Mouse (Mus musculus) neutrophil, adult 5-6 weeks (primary cell): ENCODE results near the gene Haus4. TPM values are rescaled to one million over a fixed set of nuclear protein-coding genes. Genes with fewer than 3 reads are reported as not detected.

Experiments
- ATAC-seq: fragments of 151-379, 151-347 bp; 2 replicates; pipeline ENCODE4 v1.8.0; 2017; ENCODE audit warnings: mild to moderate bottlenecking, moderate TSS enrichment; ENCODE audit not compliant: insufficient number of reproducible peaks, poor library complexity, low FRiP score, severe bottlenecking; ENCODE audit errors: extremely low read depth
- total RNA-seq: library from RNA; stranded (forward); fragments of 200-1000 nt; gene quantifications from 2 replicates; pipeline ENCODE4 v1.2.3, GENCODE M21; 2017

Haus4 gene
- total RNA-seq, 1 experiment from 2014 or later, result 20.0 TPM

DNA sequence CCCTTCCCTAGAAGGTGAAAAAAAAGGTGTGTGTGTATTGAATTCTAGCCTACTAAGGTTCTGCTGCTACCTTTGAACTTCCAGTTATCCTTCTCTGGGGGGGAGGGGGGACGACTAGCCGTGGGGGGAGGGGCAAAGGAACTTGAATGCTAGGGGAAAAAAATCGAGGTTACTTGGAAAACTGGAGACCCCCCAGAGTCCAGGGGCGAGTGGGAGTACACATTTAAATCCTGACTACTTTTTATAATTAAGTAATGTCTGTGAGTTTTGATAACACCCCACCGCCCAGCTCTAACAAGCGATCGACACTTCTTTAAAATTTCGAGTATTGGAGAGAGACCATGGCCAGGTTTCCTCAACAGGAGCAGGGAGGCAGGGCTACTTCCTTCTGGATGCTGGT, 20.6 kb upstream of the Haus4 start:
- ATAC-seq, result no peak

DNA sequence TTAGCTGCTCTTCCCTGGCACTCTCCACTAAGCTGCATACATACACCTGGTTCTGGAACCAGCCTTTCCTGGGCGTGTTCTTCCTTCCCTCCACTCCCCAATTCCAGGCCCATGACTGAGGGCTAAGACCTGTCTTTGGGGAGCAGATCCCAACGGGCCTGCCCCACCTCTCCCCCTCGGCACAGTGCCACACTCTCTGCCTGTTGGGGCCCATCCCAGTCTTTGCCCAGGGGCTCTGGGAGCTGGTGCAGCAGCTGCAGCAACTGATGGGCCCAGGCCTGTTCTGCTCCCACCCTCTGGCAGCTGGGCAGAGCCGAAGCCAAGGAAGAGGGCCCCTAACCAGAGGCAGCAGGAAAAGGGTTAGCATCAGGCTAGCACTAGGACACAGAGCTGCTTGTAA, 19.8 kb upstream of the Haus4 start:
- no peak for ATAC-seq

DNA sequence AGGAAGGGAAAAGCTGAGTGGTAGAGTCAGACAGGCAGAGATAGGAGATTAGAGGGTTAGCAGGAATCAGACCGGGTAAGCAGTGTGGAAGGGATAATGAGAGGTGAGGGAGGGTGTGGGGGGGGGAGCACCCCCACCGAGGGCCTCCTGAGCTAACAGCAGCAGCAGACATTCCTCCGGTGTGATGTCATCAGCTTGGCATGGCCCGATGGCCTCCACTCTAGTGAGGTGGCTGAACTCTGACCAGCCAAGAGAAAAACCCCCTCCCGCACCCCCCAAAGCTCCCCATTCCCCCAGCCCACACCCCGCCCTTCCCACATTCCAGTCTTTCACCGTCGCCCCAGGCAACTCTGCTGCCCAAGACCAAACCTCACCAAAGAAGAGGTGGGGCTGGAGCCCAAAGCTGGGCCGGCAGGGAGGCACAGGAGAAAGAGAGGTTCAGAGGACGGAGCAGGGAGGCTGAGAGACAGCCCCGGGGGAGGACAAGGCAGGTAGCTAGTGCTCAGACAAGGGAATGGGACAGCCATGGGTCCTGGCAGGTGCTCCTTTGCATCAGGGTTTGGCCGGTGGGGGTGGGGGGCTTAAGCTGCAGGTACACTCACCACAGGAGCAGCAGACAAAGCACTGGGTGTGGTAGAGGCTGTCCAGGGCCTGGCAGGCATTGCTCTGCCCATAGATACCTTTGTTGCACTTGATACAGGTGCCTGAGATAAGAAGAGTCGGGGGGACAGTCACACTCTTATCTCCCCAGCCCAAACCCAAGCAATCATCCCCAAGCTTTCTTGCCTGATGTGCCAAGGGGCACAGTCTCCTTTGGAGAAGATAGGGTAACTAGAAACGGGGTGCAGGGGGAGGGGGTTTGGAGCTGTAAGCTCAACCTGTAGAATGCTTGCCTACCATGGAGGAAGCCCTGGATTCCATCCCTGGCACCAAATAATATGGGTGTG, 18.6 kb upstream of the Haus4 start:
- ATAC-seq, result no peak

DNA sequence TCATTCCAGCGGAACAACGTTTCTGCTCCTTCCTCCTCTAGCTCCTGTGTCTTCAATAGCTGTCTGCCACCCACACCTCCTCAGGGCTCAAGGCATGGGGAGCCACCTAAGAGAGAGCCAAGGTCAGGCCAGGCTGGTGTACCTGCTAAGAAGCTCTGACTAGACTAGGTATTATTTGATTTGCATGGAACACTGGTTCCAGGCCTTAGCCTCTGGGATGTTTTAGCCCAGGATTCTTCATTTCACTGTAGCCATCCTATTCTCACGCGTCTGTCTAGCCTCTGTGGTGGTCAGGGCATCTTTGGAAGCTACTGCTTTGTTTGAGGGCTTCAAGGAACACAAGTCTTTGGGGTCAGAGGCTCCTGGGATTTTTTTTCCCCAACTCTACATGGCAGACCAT, 17.7 kb upstream of the Haus4 start:
- ATAC-seq, result no peak

DNA sequence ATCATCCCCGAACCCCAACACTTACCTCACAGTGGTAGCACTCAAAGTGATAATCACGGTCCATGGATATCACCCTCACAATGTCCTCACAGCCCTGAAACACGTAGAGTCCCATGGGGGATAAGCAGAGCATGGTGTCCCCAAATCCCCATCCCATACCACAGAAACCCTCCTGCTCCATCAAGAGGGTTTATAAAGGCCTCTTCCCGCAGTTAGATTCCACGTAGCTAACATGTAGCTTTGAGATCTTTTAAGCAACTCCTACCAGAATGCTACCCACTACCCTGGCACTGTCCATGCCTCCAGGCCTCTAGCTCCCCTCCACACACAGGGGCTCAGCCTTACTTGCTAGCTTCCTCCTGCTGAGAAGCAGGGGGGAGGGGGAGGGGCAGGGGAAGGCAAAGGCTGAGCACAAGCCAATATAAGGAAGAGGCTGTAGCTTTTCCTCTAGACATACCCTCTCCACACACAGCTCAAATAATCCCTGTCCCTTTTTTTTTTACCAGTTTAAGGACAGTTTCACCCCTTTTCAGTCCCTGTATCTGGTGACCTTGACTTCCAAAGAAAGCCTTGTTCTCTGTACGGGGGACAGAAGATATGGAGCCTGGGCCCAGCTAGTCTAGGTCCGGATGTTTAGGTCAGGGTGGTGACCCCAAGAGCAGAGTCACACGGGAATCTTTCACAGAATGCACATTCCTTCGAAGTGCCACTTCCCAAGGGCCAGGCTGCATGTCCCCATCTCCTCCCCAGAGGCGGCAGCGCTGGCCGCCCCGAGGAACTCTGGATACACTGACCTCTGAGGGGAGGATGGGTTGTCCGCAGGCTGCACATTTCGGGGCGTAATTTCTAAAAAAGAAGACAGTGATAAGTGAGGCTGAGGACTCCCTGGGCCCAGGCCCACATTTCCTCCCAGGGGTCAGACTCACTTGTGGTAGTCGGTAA, 15.3 kb upstream of the Haus4 start:
- no peak for ATAC-seq

DNA sequence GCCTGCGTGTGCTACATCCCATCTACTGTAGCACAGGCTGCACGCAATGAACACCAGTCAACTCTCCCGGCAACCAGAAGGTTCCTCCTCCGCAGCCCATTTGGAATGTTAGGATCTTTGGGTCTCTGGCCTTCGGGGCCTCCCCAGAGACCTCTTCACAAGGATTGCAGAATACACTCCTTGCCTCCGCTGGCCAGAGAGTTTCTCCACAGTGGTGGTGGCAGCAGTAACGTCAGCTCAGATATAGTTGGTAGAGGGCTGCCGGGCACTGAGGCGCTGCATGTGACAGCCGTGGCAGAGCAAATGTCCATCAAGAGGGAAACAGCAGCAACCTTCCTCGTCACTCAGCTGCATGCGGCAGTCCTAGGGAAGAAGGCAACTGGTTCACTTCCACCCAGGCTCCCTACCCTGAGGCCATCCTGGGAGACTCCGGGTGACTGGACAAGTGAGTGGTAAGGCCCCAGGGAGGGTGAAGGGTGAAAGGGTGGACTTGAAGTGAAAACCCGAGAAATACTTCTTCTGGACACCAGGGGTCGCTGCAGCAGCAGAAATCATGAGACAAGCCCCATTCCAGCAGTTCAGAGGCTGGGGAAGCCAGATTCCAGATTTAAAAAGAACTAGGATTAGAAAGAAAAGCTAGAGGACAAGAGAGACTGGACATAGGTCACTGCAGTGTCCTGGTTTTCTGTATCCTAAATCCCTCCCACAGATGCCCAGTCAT, 14.4 kb upstream of the Haus4 start:
- peak; percentile 65 for ATAC-seq

DNA sequence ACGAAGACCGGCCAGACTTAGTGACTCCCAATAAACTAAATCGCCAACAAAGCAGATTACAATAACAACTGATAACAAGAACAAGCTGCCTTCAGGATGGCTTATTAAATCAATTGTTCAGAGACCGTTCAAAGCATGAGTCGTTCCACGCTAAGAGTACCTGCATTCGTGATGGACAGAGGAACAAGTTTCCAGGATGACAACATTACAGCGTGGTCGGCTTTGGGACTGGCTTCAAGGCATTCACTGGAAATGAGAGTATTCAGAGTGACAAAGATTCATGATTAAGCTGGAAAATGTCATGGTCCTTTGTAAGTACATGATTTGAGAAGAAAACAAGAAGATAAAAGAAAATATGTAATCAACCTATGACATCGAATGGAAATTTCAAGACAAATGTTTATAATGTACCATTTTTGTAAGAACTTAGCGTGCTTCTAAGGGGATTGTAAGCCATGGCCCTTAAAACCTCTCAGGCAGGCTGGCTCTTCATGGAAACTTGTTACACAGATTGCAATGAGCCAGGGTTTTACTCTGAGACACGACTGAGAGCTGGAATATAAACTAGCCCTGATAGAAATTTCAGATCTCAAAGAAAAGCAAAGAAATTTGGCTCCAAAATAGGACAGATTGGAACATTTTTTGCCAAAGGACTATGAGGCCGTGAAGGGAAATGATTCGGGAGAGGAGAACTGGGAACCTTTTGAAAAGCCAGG, 6.3 kb upstream of the Haus4 start:
- no peak for ATAC-seq

DNA sequence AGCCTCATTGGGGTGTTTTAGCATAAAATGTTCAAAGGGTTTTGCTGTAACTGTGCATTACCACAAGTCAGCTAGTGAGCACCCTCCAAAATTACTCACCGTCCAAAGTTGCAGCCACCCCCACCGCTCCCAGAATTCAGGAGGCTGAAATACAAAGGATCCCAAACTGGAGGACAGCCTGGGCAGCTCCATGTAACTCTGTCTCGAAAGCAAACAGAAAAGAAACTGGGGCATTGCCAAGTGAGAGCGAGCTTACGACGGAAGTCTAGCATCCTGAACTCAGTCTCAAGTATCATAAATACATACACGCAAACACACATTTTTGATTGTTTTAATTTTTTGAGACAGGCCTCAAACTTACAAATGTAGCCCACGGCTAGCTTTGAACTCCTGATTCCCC, 2.9 kb upstream of the Haus4 start:
- no peak for ATAC-seq

DNA sequence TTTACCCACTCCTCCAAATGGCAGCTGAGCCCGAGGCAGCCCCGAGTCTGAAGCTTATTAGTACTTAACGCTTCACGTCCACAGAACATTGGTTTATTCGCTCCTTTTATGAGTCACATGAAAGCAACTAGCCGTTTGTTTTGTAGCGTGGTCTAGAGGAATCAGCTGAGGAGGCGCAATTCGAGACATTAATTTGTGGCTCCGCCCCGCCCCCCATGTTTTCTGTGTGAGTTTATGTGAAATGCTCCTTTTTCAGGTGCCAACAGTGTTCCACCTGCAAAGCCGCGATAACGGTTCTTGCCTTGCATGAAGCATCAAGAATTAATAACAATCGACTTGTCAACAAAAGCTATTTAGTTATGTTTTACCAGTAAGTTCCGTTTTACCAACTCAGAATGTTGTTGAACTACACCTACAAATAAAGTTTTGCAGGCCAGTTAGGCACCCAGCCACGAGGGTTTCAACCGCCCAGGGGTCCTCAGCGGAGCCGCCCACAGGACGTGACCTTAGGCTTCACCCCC, 902 bp downstream of the Haus4 start:
- no peak for ATAC-seq

DNA sequence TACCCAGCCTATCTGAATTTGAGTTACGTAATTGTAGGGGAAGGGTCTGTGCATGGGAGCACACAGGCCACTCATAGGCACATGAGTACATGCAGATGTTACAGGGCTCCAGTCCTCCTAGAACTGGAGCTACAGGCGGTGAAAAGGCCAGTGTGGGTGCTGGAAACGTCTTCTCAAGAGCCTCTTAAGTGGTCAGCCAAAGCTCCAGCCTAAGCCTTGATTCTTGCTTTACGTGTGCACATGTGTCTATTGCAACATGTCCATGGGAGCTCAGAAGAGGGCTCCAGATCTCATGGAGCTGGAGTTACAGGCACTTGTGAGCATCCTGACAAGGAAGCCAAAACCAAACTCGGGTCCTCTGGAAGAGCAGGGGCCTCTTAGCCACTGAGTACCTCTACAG, 9.7 kb downstream of the Haus4 start:
- no peak for ATAC-seq

DNA sequence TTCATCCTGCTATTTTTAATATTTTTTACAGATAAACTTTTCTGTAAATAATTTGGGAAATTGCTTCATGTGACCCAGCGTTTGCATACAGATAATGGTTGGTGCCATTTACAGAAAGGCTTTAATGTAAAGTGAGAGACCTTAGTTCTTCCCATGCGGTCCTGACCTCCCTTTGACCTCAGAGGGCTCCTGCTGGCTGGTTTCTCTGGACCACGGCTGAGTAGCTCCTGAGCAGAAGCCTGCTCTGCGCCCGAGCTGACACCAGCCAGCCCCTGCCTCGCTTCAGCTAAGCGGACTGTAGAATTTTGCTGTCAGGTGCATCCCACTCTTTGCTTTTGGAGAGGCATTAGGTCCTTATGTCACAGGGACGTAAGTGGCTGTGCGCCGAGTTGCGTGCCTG, 13.6 kb downstream of the Haus4 start:
- no peak for ATAC-seq

DNA sequence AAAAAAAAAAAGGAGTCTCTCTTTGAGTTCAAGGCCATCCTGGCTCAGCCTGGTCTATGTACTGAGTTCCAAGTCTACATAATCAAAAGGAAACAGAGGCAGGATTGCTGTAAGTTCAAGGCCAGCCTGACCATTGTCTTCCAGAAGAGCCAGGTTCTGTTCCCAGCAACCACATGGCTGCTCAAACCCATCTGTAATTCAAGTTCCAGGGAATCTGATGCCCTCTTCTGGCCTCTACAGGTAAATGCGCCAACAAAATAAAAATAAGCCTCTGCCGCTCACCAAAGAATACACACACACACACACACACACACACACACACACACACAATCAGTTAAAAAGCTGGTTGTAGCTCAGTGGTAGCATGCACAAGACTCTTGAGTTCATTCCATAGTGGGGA, 15.8 kb downstream of the Haus4 start:
- no peak for ATAC-seq

DNA sequence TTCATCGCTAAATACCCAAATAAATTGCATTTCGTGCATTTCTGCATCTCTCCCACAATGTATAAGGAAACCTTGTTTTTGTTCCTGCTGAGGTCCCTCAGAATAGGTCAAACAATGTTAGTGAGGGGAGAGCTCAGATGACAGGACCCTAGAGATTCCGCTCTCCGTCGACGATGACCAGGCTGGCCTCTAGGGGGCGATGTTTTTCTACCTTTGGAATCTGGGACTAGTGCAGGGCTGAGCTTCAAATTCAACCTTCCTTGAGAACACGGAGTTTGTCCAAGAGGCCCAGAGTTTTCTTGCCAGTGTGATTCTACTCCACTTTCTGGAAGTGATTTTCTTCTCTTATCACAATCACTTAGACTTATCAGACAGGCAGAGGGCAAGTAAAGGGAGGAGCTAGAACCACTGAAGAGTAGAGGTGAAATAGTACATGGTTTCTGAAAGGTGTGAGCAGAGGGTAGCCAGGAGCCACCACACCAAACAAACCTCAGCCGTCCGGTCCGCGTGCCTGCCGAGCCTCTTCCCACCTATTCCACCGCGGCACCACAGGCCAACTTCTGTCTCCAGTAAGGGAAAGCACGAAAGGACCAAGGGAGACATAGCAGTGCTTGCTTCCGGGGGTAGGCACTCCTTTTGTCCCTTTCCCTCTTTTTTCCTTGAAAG, 25.8 kb downstream of the Haus4 start:
- peak; percentile 63 for ATAC-seq

DNA sequence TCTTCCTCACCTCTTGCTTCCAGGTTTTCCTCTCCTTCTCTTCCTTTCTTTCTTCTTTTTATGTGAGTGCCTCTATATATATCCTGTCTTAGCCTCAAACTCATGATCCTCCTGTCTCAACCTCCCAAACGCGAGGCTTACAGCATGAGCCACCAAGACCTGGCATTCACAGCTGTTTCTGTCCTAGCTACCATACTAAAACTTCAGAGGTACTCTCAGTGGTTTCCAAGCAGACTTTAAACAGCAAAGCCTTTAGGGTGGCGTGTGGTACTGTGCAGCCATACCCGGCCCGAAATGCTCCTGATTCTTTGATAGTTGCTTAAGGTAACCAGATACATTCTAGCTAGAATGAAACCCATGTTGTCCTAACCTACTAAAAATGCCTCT, 26.4 kb downstream of the Haus4 start:
- ATAC-seq, result no peak

DNA sequence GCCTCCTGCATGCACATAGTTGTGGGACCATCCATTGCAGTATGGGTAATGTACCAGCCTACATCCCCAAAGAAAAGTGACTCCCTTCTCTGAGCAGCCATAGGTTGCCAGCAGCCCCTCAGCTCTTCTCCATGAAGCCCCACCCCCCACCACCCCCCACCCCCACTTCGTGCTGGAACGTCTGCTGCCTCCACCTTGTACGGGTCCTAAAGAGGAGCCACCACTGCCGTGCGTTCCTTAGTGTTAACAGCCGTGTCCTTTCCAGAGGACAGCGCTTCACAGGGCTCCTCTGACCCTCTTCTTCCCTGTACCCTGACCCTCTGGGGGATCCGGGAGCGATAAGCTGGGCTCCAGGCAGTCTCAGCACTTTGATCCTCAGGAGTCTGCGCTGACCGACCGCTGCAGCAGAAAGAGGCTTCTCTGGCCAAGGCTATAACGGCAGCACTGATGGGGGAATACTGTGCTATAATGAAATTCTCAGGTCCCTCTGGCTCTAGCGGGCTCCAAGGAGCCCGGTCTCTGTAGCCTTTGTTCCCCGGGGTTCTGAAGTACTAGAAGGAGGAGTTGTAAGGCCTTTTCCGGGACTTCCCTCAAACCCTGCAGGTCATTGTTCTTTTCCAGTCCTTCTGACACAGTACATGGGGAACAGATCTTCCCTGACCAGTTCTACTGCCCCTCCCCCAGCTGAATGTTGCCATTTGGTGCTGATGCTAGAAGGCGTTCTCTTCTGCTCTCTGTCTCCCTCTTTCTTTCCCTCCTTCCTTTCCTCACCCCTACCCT, 27.0 kb downstream of the Haus4 start:
- ATAC-seq, result no peak

DNA sequence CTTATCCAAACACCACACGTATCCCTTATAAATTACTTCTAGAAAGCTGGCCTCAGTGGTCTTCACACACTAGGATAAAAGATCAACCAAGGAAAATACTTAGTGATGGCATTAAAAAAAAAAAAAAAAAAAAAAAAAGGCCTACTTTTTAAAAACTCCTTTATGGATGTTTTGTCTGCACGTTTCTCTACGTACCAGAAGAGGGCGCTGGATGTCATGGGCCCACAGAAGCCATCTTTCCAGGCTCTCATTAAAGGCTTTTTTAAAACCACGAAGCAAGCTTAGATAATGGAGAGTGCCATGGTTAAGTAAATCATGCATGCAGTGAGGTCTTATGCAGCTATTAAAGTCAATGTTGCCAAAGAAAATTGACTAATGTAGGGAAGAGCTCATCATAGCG, 30.8 kb downstream of the Haus4 start:
- ATAC-seq, result no peak

DNA sequence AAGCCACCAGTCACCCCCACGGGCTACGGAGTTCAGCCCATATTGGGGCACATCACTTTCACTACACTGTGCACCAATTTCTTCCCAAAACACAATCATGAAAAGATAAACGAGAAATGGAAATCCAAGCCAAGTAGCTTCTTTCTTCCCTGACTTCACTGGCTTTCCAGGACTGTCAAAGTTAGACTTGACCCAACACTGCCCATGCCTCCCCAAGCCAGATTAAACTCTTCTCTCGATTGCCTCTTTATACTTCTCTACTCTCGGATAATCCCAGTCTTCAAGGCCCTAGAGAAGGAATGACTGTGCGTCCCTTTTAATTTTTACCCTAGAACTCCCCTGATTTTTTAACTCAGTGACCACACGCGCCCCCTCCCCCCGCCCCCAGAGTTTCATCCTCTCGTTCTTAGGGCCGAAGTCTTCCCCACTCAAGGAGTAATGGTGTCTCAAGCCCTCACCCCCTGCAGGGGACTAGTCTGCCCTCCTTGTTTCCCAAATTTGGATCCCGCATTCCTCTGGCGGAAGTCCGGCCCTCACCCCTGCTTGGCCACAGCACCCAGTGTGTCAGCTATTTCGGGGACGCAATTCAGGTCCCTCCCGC, 37.6 kb downstream of the Haus4 start:
- no peak for ATAC-seq
